Mouse (Mus musculus) limb, embryonic 10.5 days (tissue): Measurements from ENCODE around the gene Dnaic1. TPM values are rescaled to one million over a fixed set of nuclear protein-coding genes. Genes with fewer than 3 reads are reported as not detected.

Source experiments
- DNase-seq: peaks from one replicate; pipeline ENCODE4 v3.0.0-alpha.2; 2017; ENCODE audit warnings: low spot score
- H3K27ac ChIP-seq: fragments of 300-500 bp; sonication (generic); 2 replicates; pipeline ENCODE4 v1.5.1; 2016; ENCODE audit warnings: mild to moderate bottlenecking
- H3K27me3 ChIP-seq: fragments of 300-500 bp; sonication (generic); 2 replicates; pipeline ENCODE4 v1.6.1; 2016; ENCODE audit warnings: low read depth, mild to moderate bottlenecking; ENCODE audit not compliant: poor library complexity, severe bottlenecking
- H3K36me3 ChIP-seq: fragments of 300-500 bp; sonication (generic); 2 replicates; pipeline ENCODE4 v1.6.1; 2016; ENCODE audit warnings: mild to moderate bottlenecking, moderate library complexity
- H3K4me1 ChIP-seq: fragments of 300-500 bp; sonication (generic); 2 replicates; pipeline ENCODE4 v1.6.1; 2016
- H3K4me3 ChIP-seq: fragments of 300-500 bp; sonication (generic); 2 replicates; pipeline ENCODE4 v1.5.1; 2016; ENCODE audit warnings: mild to moderate bottlenecking, moderate library complexity
- H3K9me3 ChIP-seq: fragments of 300-500 bp; sonication (generic); replicated peaks from 2 replicates; pipeline ENCODE4 v1.6.1; 2016; ENCODE audit warnings: mild to moderate bottlenecking
- WGBS: fragments of 180-500 bp; shearing (Covaris S2); methylation state at CpG from one replicate; pipeline ENCODE4 v1.1.7; 2016; 5-methylcytosine and 5-hydroxymethylcytosine counted together
- polyA plus RNA-seq: library from polyadenylated mRNA; unstranded; fragments of >200 nt; fragmentation: Nextera tagmentation; extraction: Ambion mirVana; gene quantifications from 2 replicates; pipeline ENCODE4 v1.2.1, GENCODE M21; 2016

Dnaic1 gene
- polyA plus RNA-seq, 1 experiment from 2014 or later: 0.93 TPM

- WGBS: 14% methylated on average over 6 of the region's 6 CpGs
- Histone ChIP-seq H3K4me3 (no peak overlapping the region), H3K27ac (no peak overlapping the region), H3K27me3 (peaks cover 27% of the 10 kb centered on the region), H3K9me3 (no peaks in the 10 kb centered on the region), H3K36me3 (no peaks in the 10 kb centered on the region), H3K4me1 (peaks cover 39% of the 10 kb centered on the region)
- DNase-seq: peak; percentile 91
These were observed 17.0 kb upstream of the Dnaic1 start for GRCm38 (mm10) chr4:41552529-41552928.

- H3K9me3 ChIP-seq: no peaks in the 10 kb centered on the region
- H3K36me3 ChIP-seq: no peaks in the 10 kb centered on the region
- H3K27me3 ChIP-seq: peaks cover 30% of the 10 kb centered on the region
- no peak overlapping the region for H3K4me3 ChIP-seq
- H3K27ac ChIP-seq: peak overlapping the region; percentile 57; the same call in 1 of the 2 replicates
- DNase-seq: peak; percentile 49
- 58% methylated on average over 11 of the region's 11 CpGs for WGBS
- peaks cover 39% of the 10 kb centered on the region for H3K4me1 ChIP-seq
These were observed 16.5 kb upstream of the Dnaic1 start for GRCm38 (mm10) chr4:41553116-41553515.

GRCm38 (mm10) chr4:41554994-41555663, 14.4 kb upstream of the Dnaic1 start:
- Histone ChIP-seq H3K9me3 (no peaks in the 10 kb centered on the region), H3K36me3 (no peaks in the 10 kb centered on the region), H3K4me3 (no peak overlapping the region), H3K27ac (peak overlapping the region; percentile 22; the same call in 1 of the 2 replicates), H3K4me1 (peaks cover 39% of the 10 kb centered on the region), H3K27me3 (peaks cover 31% of the 10 kb centered on the region)
- WGBS: 73% methylated on average over 14 of the region's 14 CpGs
- DNase-seq: no peak

- no peak overlapping the region for H3K27ac ChIP-seq
- H3K36me3 ChIP-seq: no peaks in the 10 kb centered on the region
- H3K4me3 ChIP-seq: no peak overlapping the region
- H3K27me3 ChIP-seq: peaks cover 31% of the 10 kb centered on the region
- no peaks in the 10 kb centered on the region for H3K9me3 ChIP-seq
- DNase-seq: no peak
- H3K4me1 ChIP-seq: peaks cover 39% of the 10 kb centered on the region
- 60% methylated on average over 5 of the region's 5 CpGs for WGBS
These were observed 13.1 kb upstream of the Dnaic1 start for GRCm38 (mm10) chr4:41556311-41556953.

- H3K27me3 ChIP-seq: peaks cover 31% of the 10 kb centered on the region
- peaks cover 38% of the 10 kb centered on the region for H3K4me1 ChIP-seq
- DNase-seq: no peak
- no peak overlapping the region for H3K4me3 ChIP-seq
- H3K36me3 ChIP-seq: no peaks in the 10 kb centered on the region
- no peaks in the 10 kb centered on the region for H3K9me3 ChIP-seq
- WGBS: 81% methylated on average over 3 of the region's 3 CpGs
- no peak overlapping the region for H3K27ac ChIP-seq
These were observed 12.5 kb upstream of the Dnaic1 start for GRCm38 (mm10) chr4:41557092-41557491.

GRCm38 (mm10) chr4:41563297-41563696, 6.3 kb upstream of the Dnaic1 start:
- peaks cover 29% of the 10 kb centered on the region for H3K27me3 ChIP-seq
- H3K4me3 ChIP-seq: no peak overlapping the region
- no peaks in the 10 kb centered on the region for H3K36me3 ChIP-seq
- 90% methylated on average over 5 of the region's 5 CpGs for WGBS
- DNase-seq: no peak
- no peak overlapping the region for H3K27ac ChIP-seq
- 0 out of 2 replicates have a peak, but pooled peaks cover 1% of the 10 kb centered on the region for H3K9me3 ChIP-seq
- H3K4me1 ChIP-seq: peaks cover 3% of the 10 kb centered on the region

GRCm38 (mm10) chr4:41566123-41566522, 3.5 kb upstream of the Dnaic1 start:
- Histone ChIP-seq H3K27ac (no peak overlapping the region), H3K36me3 (no peaks in the 10 kb centered on the region), H3K4me1 (peaks cover 23% of the 10 kb centered on the region), H3K9me3 (0 out of 2 replicates have a peak, but pooled peaks cover 1% of the 10 kb centered on the region), H3K4me3 (no peak overlapping the region), H3K27me3 (peaks cover 36% of the 10 kb centered on the region)
- WGBS: 6% methylated on average over 3 of the region's 3 CpGs
- no peak for DNase-seq

- 6% methylated on average over 19 of the region's 19 CpGs for WGBS
- H3K9me3 ChIP-seq: 0 out of 2 replicates have a peak, but pooled peaks cover 1% of the 10 kb centered on the region
- H3K27ac ChIP-seq: no peak overlapping the region
- DNase-seq: no peak
- H3K27me3 ChIP-seq: peaks cover 50% of the 10 kb centered on the region
- peaks cover 29% of the 10 kb centered on the region for H3K4me1 ChIP-seq
- H3K4me3 ChIP-seq: peak overlapping the region; percentile 80
- H3K36me3 ChIP-seq: no peaks in the 10 kb centered on the region
These were observed 1.3 kb upstream of the Dnaic1 start for GRCm38 (mm10) chr4:41568239-41568638.

- 1% methylated on average over 58 of the region's 58 CpGs for WGBS
- H3K27me3 ChIP-seq: peaks cover 51% of the 10 kb centered on the region
These were observed 729 bp upstream of the Dnaic1 start for GRCm38 (mm10) chr4:41568682-41569410.

GRCm38 (mm10) chr4:41571490-41571889, 1.9 kb downstream of the Dnaic1 start:
- 18% methylated on average over 5 of the region's 5 CpGs for WGBS
- H3K4me1 ChIP-seq: peaks cover 35% of the 10 kb centered on the region
- peaks cover 42% of the 10 kb centered on the region for H3K27me3 ChIP-seq
- DNase-seq: no peak
- no peak overlapping the region for H3K27ac ChIP-seq
- no peak overlapping the region for H3K4me3 ChIP-seq
- no peaks in the 10 kb centered on the region for H3K36me3 ChIP-seq
- no peaks in the 10 kb centered on the region for H3K9me3 ChIP-seq

More at GRCm38 (mm10) chr4:41568682-41569410, 729 bp upstream of the Dnaic1 start:
- Histone ChIP-seq H3K4me3 (peak overlapping the region; percentile 80), H3K4me1 (peaks cover 29% of the 10 kb centered on the region), H3K9me3 (0 out of 2 replicates have a peak, but pooled peaks cover 1% of the 10 kb centered on the region), H3K27ac (peak overlapping the region; percentile 68; the same call in 1 of the 2 replicates), H3K36me3 (no peaks in the 10 kb centered on the region)
- no peak for DNase-seq

GRCm38 (mm10) chr4:41573492-41573891, 3.9 kb downstream of the Dnaic1 start:
- Histone ChIP-seq H3K36me3 (no peaks in the 10 kb centered on the region), H3K4me1 (peaks cover 30% of the 10 kb centered on the region), H3K27me3 (peaks cover 22% of the 10 kb centered on the region), H3K4me3 (no peak overlapping the region), H3K9me3 (no peaks in the 10 kb centered on the region), H3K27ac (no peak overlapping the region)
- DNase-seq: no peak
- WGBS: 65% methylated on average over 4 of the region's 4 CpGs

- no peaks in the 10 kb centered on the region for H3K9me3 ChIP-seq
- no peak for DNase-seq
- H3K4me3 ChIP-seq: no peak overlapping the region
- no peak overlapping the region for H3K27ac ChIP-seq
- peaks cover 13% of the 10 kb centered on the region; the same call in 1 of the 2 replicates for H3K4me1 ChIP-seq
- H3K27me3 ChIP-seq: peaks cover 16% of the 10 kb centered on the region
- 36% methylated on average over 6 of the region's 6 CpGs for WGBS
- H3K36me3 ChIP-seq: no peaks in the 10 kb centered on the region
These were observed 6.3 kb downstream of the Dnaic1 start for GRCm38 (mm10) chr4:41575914-41576313.

GRCm38 (mm10) chr4:41583353-41583752, 13.8 kb downstream of the Dnaic1 start:
- Histone ChIP-seq H3K36me3 (no peaks in the 10 kb centered on the region), H3K4me3 (no peak overlapping the region), H3K9me3 (no peaks in the 10 kb centered on the region), H3K4me1 (no peaks in the 10 kb centered on the region), H3K27ac (no peak overlapping the region), H3K27me3 (no peaks in the 10 kb centered on the region)
- DNase-seq: no peak
- 88% methylated on average over 7 of the region's 7 CpGs for WGBS
